In genomic region chr10:5824779-5825178, GRCm38 (mm10) we compare ENCODE assay signal across 8 mouse cellular contexts. TPM values are rescaled to one million over a fixed set of nuclear protein-coding genes. Genes with fewer than 3 reads are reported as not detected.
A peak's percentile ranks its signal among the peaks of the same experiment; 100 is the strongest.
DNase-seq lines count a peak whose midpoint lies in the region; ATAC-seq and TF ChIP-seq lines count a peak whose summit lies in the region.

No protein-coding gene starts in this region.

- peak overlapping the region; percentile 75 for H3K27ac ChIP-seq in heart, embryonic 11.5 days (ENCODE audit: low read depth, low read length)
- H3K27ac ChIP-seq in kidney, postnatal 0 days: peak overlapping the region; percentile 98
- H3K27ac ChIP-seq in lung, postnatal 0 days (ENCODE audit: low read length): peak overlapping the region; percentile 97

- H3K27me3 ChIP-seq in Patski: peaks cover 44% of the 10 kb centered on the region
- no peaks in the 10 kb centered on the region for H3K27me3 ChIP-seq in heart, embryonic 11.5 days (ENCODE audit: control insufficient read depth, insufficient read depth, low read length)
- no peaks in the 10 kb centered on the region for H3K27me3 ChIP-seq in kidney, postnatal 0 days (ENCODE audit: insufficient read depth, low read length)
- no peaks in the 10 kb centered on the region for H3K27me3 ChIP-seq in lung, postnatal 0 days (replicated peaks; ENCODE audit: insufficient read depth, low read length)

- H3K4me1 ChIP-seq in heart, embryonic 11.5 days (ENCODE audit: control insufficient read depth, insufficient read depth, low read length): peaks cover 5% of the 10 kb centered on the region; the same call in 1 of the 2 replicates
- peaks cover 5% of the 10 kb centered on the region; the same call in 1 of the 2 replicates for H3K4me1 ChIP-seq in kidney, postnatal 0 days (replicated peaks; ENCODE audit: insufficient read depth, low read length)
- peaks cover 8% of the 10 kb centered on the region; the same call in 1 of the 2 replicates for H3K4me1 ChIP-seq in lung, postnatal 0 days (ENCODE audit: insufficient read depth, low read depth, low read length)

- TF ChIP-seq EP300 in lung, postnatal 0 days (IDR thresholded peaks at IDR 0.05): 0 out of 2 replicates have a peak, but pooled peaks have one; percentile 11

- CTCF ChIA-PET in Patski (lab: Charles Lee): interaction anchor here (0.5 to 5.6 kb wide), 11 partner anchors 9 to 1841 kb away, joined by 3 to 28 read pairs (median 3); partner anchors contain the start of gene Fbxo5

- H3K4me2 ChIP-seq in heart, embryonic 11.5 days: peak overlapping the region; percentile 89
- peak overlapping the region; percentile 68 for H3K4me2 ChIP-seq in kidney, postnatal 0 days (ENCODE audit: low read length)
- H3K4me2 ChIP-seq in lung, postnatal 0 days (replicated peaks; ENCODE audit: low read depth, low read length): peak overlapping the region; percentile 86

- H3K9ac ChIP-seq in heart, embryonic 11.5 days (ENCODE audit: low read depth, low read length): peak overlapping the region; percentile 95
- peak overlapping the region; percentile 41; the same call in 1 of the 2 replicates for H3K9ac ChIP-seq in kidney, postnatal 0 days (ENCODE audit: low read depth, low read length)
- H3K9ac ChIP-seq in lung, postnatal 0 days (replicated peaks; ENCODE audit: low read depth): no peak overlapping the region

- POLR2A ChIA-PET in Patski (lab: Charles Lee): no interaction called here

- H3K36me3 ChIP-seq in heart, embryonic 11.5 days (ENCODE audit: control insufficient read depth, insufficient read depth, low read length): no peaks in the 10 kb centered on the region; the same call in 1 of the 2 replicates
- H3K36me3 ChIP-seq in kidney, postnatal 0 days (ENCODE audit: insufficient read depth, low read length): no peaks in the 10 kb centered on the region
- no peaks in the 10 kb centered on the region for H3K36me3 ChIP-seq in lung, postnatal 0 days (ENCODE audit: insufficient read depth, low read length)

- TF ChIP-seq CTCF in Patski (IDR thresholded peaks at IDR 0.05): peak; percentile 68
- TF ChIP-seq CTCF in kidney, postnatal 0 days (IDR thresholded peaks at IDR 0.05; ENCODE audit: low read depth): peak; percentile 75
- TF ChIP-seq CTCF in lung, postnatal 0 days (IDR thresholded peaks at IDR 0.05): peak; percentile 75

- ATAC-seq in Patski: peak; percentile 57
- no peak for ATAC-seq in heart, embryonic 11.5 days (replicated peaks; ENCODE audit: insufficient number of reproducible peaks, low FRiP score, low TSS enrichment)
- no peak for ATAC-seq in kidney, postnatal 0 days (replicated peaks; ENCODE audit: low FRiP score, low read depth)
- no peak for ATAC-seq in lung, postnatal 0 days

- in situ Hi-C loops in Patski (cut with MboI; ENCODE audit: low pct_unique_long_range_greater_than_20kb): loop anchor here (25.0 kb wide), 6 partner anchors 612 to 1963 kb away; partner anchors contain the start of genes Ginm1, Ppil4 and Zbtb2

- peak; percentile 45 for DNase-seq in adrenal gland, adult 2 months
- no peak for DNase-seq in adrenal gland, postnatal 25 days
- no peak for DNase-seq in Patski (ENCODE audit: low read depth, low spot score)
- peak; percentile 82 for DNase-seq in embryo, embryonic 10.5 days (ENCODE audit: low spot score)
- peak; percentile 86 for DNase-seq in kidney, postnatal 0 days (ENCODE audit: low spot score)
- DNase-seq in lung, postnatal 0 days (ENCODE audit: low spot score): peak; percentile 89
- DNase-seq in retina, embryonic 14.5 days (ENCODE audit: low spot score): peak; percentile 79

- peak overlapping the region; percentile 98 for H3K4me3 ChIP-seq in heart, embryonic 11.5 days (ENCODE audit: low read depth, low read length)
- peak overlapping the region; percentile 88 for H3K4me3 ChIP-seq in kidney, postnatal 0 days (replicated peaks; ENCODE audit: low read depth, low read length)
- H3K4me3 ChIP-seq in lung, postnatal 0 days (ENCODE audit: low read depth, low read length): peak overlapping the region; percentile 90

- WGBS in heart, embryonic 11.5 days (ENCODE audit: insufficient replicate concordance): 2% methylated on average over 3 of the region's 3 CpGs
- 0% methylated on average over 3 of the region's 3 CpGs for WGBS in kidney, postnatal 0 days
- WGBS in lung, postnatal 0 days: 0% methylated on average over 3 of the region's 3 CpGs

- H3K9me3 ChIP-seq in heart, embryonic 11.5 days (replicated peaks; ENCODE audit: control insufficient read depth, low read length): no peaks in the 10 kb centered on the region
- no peaks in the 10 kb centered on the region for H3K9me3 ChIP-seq in kidney, postnatal 0 days (replicated peaks; ENCODE audit: low read length)
- H3K9me3 ChIP-seq in lung, postnatal 0 days (ENCODE audit: low read length): no peaks in the 10 kb centered on the region

RNA-seq across cellular contexts. Expression of gene Mtrf1l, which starts 1.1 kb away (rescaled TPM):
- 10 to 100 TPM; 10.6 to 11.4 TPM for total RNA-seq in adrenal gland, adult 2 months (2021)
- 3.6 and 4.6 TPM in 2 replicates for polyA plus RNA-seq in adrenal gland, adult 2 months (2012; rRNA removed)
- 12.3 and 13.3 TPM in 2 replicates for total RNA-seq in adrenal gland, postnatal 25 days (2021)
- polyA plus RNA-seq in Patski (2021): 14.2 TPM
- polyA plus RNA-seq in heart, embryonic 11.5 days (2014; fragmentation: Nextera tagmentation; extraction: Ambion mirVana): 12.6 and 16.2 TPM in 2 replicates
- 13.1 and 13.3 TPM in 2 replicates for polyA plus RNA-seq in kidney, postnatal 0 days (2015; fragmentation: Nextera tagmentation; extraction: Ambion mirVana)
- 13.1 and 13.7 TPM in 2 replicates for polyA plus RNA-seq in lung, postnatal 0 days (2015; fragmentation: Nextera tagmentation; extraction: Ambion mirVana)

RNA-seq across cellular contexts. Expression of gene Fbxo5, which starts 19.4 kb away (rescaled TPM):
- total RNA-seq in adrenal gland, adult 2 months (2021): 1 to 10 TPM; 1.8 to 1.9 TPM
- polyA plus RNA-seq in adrenal gland, adult 2 months (2012; rRNA removed): 0.37 and 0.49 TPM in 2 replicates
- 5.4 and 5.7 TPM in 2 replicates for total RNA-seq in adrenal gland, postnatal 25 days (2021)
- 14.8 TPM for polyA plus RNA-seq in Patski (2021)
- 57.2 and 59.2 TPM in 2 replicates for polyA plus RNA-seq in heart, embryonic 11.5 days (2014; fragmentation: Nextera tagmentation; extraction: Ambion mirVana)
- polyA plus RNA-seq in kidney, postnatal 0 days (2015; fragmentation: Nextera tagmentation; extraction: Ambion mirVana): 29.3 and 38.3 TPM in 2 replicates
- 8.4 TPM in 2 replicates for polyA plus RNA-seq in lung, postnatal 0 days (2015; fragmentation: Nextera tagmentation; extraction: Ambion mirVana)

Comparison
In these comparisons a context has a peak if more than half of its experiments do, and no peak if none do; other contexts are left out.
1. DNase-seq: peak in adrenal gland, adult 2 months (single experiment), embryo, embryonic 10.5 days (single experiment), kidney, postnatal 0 days (single experiment), lung, postnatal 0 days (single experiment) and retina, embryonic 14.5 days (single experiment); none in adrenal gland, postnatal 25 days (single experiment) and Patski (single experiment).
2. Peak in every context shown above with its lines, with median percentiles within 50 percentile points of each other: CTCF ChIP-seq, H3K27ac ChIP-seq, H3K4me2 ChIP-seq and H3K4me3 ChIP-seq.